Mouse (Mus musculus) heart, embryonic 13.5 days (tissue): ENCODE data around the gene Mamdc4. TPM values are rescaled to one million over a fixed set of nuclear protein-coding genes. Genes with fewer than 3 reads are reported as not detected.

ENCODE experiments used
- ATAC-seq: fragments of 200-750 bp; cut with Nextera tagmentation; 2 replicates; pipeline ENCODE4 v1.8.0; 2017; ENCODE audit warnings: moderate TSS enrichment; ENCODE audit not compliant: insufficient number of reproducible peaks, low FRiP score, low TSS enrichment; ENCODE audit errors: extremely low read depth
- H3K27ac ChIP-seq: fragments of 300-500 bp; sonication (generic); replicated peaks from 2 replicates; pipeline ENCODE4 v1.5.1; 2015; ENCODE audit warnings: moderate library complexity, mild to moderate bottlenecking, inconsistent platforms
- H3K27me3 ChIP-seq: fragments of 300-500 bp; sonication (generic); replicated peaks from 2 replicates; pipeline ENCODE4 v1.6.1; 2015; ENCODE audit warnings: mild to moderate bottlenecking, inconsistent platforms
- H3K36me3 ChIP-seq: fragments of 300-500 bp; sonication (generic); 2 replicates; pipeline ENCODE4 v1.6.1; 2015; ENCODE audit warnings: mild to moderate bottlenecking, inconsistent platforms
- H3K4me1 ChIP-seq: fragments of 300-500 bp; sonication (generic); 2 replicates; pipeline ENCODE4 v1.6.1; 2015; ENCODE audit warnings: inconsistent platforms
- H3K4me2 ChIP-seq: fragments of 300-500 bp; sonication (generic); 2 replicates; pipeline ENCODE4 v1.6.1; 2015; ENCODE audit warnings: inconsistent platforms, mild to moderate bottlenecking, moderate library complexity
- H3K4me3 ChIP-seq: fragments of 300-500 bp; sonication (generic); 2 replicates; pipeline ENCODE4 v1.5.1; 2015; ENCODE audit warnings: moderate library complexity, mild to moderate bottlenecking, inconsistent platforms
- H3K9ac ChIP-seq: fragments of 300-500 bp; sonication (generic); 2 replicates; pipeline ENCODE4 v1.6.1; 2015; ENCODE audit warnings: inconsistent platforms, mild to moderate bottlenecking, moderate library complexity
- H3K9me3 ChIP-seq: fragments of 300-500 bp; sonication (generic); 2 replicates; pipeline ENCODE4 v1.6.1; 2016; ENCODE audit warnings: inconsistent platforms
- WGBS: fragments of 180-500 bp; shearing (Covaris S2); methylation state at CpG from one replicate; pipeline ENCODE4 v1.1.7; 2015; ENCODE audit warnings: mixed read lengths; 5-methylcytosine and 5-hydroxymethylcytosine counted together
- polyA plus RNA-seq: library from polyadenylated mRNA; unstranded; fragments of >200 nt; fragmentation: Nextera tagmentation; extraction: Ambion mirVana; gene quantifications from 2 replicates; pipeline ENCODE4 v1.2.1, GENCODE M21; 2015

The Mamdc4 gene
- polyA plus RNA-seq, 1 experiment from 2014 or later: 7.3 TPM

DNA sequence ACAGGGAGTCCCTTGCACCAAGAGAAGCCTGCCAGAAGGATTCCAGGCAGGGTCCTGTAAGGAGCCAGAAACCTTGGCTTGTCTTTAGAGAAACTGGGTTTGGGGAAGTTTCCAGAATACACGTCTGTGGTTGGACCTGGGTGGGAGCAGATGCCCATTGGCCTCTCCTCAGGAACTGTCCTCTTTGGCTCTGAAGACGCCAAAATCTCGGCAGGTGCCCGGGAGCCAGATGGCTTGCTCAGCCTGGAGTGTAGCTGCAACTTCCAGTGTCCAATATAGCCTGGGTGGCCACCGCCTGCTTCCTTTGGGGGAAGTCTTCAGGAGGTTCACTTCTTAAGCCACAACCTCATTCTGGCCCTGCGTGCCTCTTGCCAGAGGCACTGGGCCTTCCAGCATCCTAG is 7.3 kb upstream of the Mamdc4 start:
- Histone ChIP-seq H3K36me3 (peaks cover 42% of the 10 kb centered on the region), H3K4me1 (peaks cover 60% of the 10 kb centered on the region), H3K9ac (peak overlapping the region; percentile 58), H3K27ac (no peak overlapping the region), H3K4me3 (peak overlapping the region; percentile 50; the same call in 1 of the 2 replicates), H3K9me3 (no peaks in the 10 kb centered on the region), H3K27me3 (peaks cover 45% of the 10 kb centered on the region), H3K4me2 (peak overlapping the region; percentile 78)
- WGBS: 32% methylated on average over 6 of the region's 6 CpGs
- ATAC-seq: no peak

DNA sequence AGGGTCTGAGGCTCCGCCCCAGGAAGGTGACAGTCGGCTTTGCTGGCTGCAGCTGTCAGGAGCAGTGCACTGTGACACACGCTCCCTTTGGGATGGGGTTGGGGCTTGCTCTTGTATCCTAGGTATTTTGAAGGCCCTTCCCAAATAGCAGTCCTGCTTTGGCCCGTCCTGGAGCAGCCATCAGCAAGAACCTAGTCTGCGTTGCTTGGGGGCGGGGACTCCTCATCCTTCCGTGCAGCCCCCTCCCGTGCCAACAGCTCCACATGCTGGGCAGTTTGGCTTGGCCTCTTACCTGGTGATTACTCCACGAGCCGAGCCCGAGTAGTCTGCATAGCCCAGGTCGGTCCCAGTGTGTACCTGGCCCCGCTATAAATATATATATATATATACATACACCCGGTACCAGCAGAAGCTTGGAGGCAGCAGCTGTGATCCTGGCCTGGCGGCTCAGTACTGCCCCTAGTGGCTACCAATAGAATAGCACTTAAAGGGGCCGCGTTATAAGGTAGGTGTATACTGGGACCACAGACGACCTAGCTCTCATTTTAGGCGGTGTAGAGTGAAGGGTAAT is 6.7 kb upstream of the Mamdc4 start, which contains the start of gene Ajm1:
Gene Ajm1 (minus strand): TSS at position 464 of the 571 bp plus-strand sequence.
- Histone ChIP-seq H3K27me3 (peaks cover 50% of the 10 kb centered on the region), H3K4me2 (peak within 1 kb of the TSS; percentile 78), H3K9ac (peak within 1 kb of the TSS; percentile 73), H3K9me3 (no peaks in the 10 kb centered on the region), H3K4me1 (peaks cover 59% of the 10 kb centered on the region), H3K36me3 (peaks cover 37% of the 10 kb centered on the region), H3K4me3 (peak within 1 kb of the TSS; percentile 50), H3K27ac (no peak within 1 kb of the TSS)
- 0 out of 2 replicates have a peak, but pooled peaks have one; percentile 35 for ATAC-seq
- 6% methylated on average over 19 of the region's 19 CpGs for WGBS

DNA sequence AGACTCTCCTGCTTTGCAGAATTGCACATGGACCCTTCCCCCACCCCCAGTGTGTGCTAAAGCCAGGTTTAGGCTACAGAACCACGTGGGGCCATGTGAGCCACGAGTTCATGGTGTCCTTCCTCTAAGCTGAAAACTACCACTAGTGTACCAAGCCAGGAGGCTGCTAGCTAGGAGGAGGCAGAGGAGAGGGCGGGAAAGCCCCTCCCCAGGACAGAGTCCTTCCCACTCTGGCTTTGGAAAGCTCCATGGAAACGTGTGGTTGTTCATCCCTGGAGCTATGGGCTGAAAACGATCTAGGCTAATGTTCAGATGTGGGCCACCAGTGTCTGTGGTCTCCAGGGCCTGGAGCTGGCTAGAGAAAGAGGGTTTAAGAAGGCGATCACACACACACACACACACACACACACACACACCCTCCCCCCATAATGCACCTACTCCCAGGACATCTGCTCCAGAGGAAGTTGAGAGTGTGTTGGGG is 6.0 kb upstream of the Mamdc4 start:
- peaks cover 30% of the 10 kb centered on the region for H3K36me3 ChIP-seq
- 40% methylated on average over 6 of the region's 6 CpGs for WGBS
- peak overlapping the region; percentile 50; the same call in 1 of the 2 replicates for H3K4me3 ChIP-seq
- no peak for ATAC-seq
- 0 out of 2 replicates have a peak overlapping the region, but pooled peaks have one; percentile 78 for H3K4me2 ChIP-seq
- no peak overlapping the region; the same call in 1 of the 2 replicates for H3K9ac ChIP-seq
- H3K9me3 ChIP-seq: no peaks in the 10 kb centered on the region
- H3K27ac ChIP-seq: no peak overlapping the region
- peaks cover 64% of the 10 kb centered on the region for H3K4me1 ChIP-seq
- peaks cover 57% of the 10 kb centered on the region for H3K27me3 ChIP-seq

DNA sequence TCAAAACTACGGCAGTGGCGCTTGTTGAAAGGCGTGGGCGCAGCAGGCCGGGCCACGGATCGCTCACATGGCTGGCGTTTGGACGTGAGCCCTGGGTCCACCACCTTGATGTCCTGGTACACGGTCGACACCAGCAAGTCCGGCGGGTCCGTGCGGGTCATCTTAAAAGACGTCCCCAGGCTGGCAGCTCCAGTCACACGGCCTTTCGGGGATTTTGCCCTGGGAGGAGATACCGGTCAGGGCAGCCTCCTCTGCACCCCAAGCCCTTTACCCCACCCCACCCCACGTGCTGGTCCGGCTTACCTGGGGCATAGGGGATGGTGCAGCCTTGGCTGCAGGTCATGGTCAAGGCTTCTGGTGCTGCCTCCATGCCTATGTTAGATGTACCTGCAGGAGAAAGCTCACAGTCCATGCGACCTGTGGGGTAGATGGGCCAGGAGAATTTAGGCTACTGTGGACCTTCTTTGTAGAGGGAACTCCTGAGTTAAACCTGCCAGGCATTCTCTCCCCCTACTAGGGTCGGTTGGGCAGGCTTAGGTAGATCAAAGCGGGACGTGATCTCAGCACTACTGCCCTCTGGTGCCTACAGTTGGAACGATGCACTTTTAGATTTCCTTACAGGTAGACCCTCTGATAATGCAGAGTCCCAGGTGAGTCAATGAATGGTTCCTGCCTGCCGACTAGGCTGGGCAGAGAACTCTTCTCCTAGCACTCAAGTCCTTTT is 5.3 kb upstream of the Mamdc4 start:
- Histone ChIP-seq H3K27me3 (peaks cover 58% of the 10 kb centered on the region), H3K36me3 (peaks cover 22% of the 10 kb centered on the region), H3K4me1 (peaks cover 67% of the 10 kb centered on the region), H3K4me3 (peak overlapping the region; percentile 40), H3K4me2 (peak overlapping the region; percentile 59), H3K9me3 (no peaks in the 10 kb centered on the region), H3K27ac (no peak overlapping the region), H3K9ac (peak overlapping the region; percentile 9; the same call in 1 of the 2 replicates)
- 7% methylated on average over 27 of the region's 27 CpGs for WGBS
- no peak for ATAC-seq

- peaks cover 14% of the 10 kb centered on the region for H3K36me3 ChIP-seq
- H3K4me1 ChIP-seq: peaks cover 69% of the 10 kb centered on the region
- H3K4me3 ChIP-seq: peak overlapping the region; percentile 40
- no peak overlapping the region for H3K27ac ChIP-seq
- peak overlapping the region; percentile 59 for H3K4me2 ChIP-seq
- H3K9ac ChIP-seq: peak overlapping the region; percentile 9; the same call in 1 of the 2 replicates
- H3K9me3 ChIP-seq: no peaks in the 10 kb centered on the region
- H3K27me3 ChIP-seq: peaks cover 58% of the 10 kb centered on the region
- ATAC-seq: no peak
- WGBS: 4% methylated on average over 73 of the region's 77 CpGs
Measured at GRCm38 (mm10) chr2:25578796-25579736, 4.4 kb upstream of the Mamdc4 start.

GRCm38 (mm10) chr2:25577951-25578795 is 3.5 kb upstream of the Mamdc4 start:
- H3K4me2 ChIP-seq: peak overlapping the region; percentile 59
- H3K27me3 ChIP-seq: peaks cover 58% of the 10 kb centered on the region
- H3K36me3 ChIP-seq: peaks cover 8% of the 10 kb centered on the region
- H3K9ac ChIP-seq: peak overlapping the region; percentile 50
- peaks cover 77% of the 10 kb centered on the region for H3K4me1 ChIP-seq
- H3K4me3 ChIP-seq: peak overlapping the region; percentile 40
- no peak for ATAC-seq
- H3K9me3 ChIP-seq: no peaks in the 10 kb centered on the region
- WGBS: 4% methylated on average over 75 of the region's 75 CpGs
- H3K27ac ChIP-seq: no peak overlapping the region

DNA sequence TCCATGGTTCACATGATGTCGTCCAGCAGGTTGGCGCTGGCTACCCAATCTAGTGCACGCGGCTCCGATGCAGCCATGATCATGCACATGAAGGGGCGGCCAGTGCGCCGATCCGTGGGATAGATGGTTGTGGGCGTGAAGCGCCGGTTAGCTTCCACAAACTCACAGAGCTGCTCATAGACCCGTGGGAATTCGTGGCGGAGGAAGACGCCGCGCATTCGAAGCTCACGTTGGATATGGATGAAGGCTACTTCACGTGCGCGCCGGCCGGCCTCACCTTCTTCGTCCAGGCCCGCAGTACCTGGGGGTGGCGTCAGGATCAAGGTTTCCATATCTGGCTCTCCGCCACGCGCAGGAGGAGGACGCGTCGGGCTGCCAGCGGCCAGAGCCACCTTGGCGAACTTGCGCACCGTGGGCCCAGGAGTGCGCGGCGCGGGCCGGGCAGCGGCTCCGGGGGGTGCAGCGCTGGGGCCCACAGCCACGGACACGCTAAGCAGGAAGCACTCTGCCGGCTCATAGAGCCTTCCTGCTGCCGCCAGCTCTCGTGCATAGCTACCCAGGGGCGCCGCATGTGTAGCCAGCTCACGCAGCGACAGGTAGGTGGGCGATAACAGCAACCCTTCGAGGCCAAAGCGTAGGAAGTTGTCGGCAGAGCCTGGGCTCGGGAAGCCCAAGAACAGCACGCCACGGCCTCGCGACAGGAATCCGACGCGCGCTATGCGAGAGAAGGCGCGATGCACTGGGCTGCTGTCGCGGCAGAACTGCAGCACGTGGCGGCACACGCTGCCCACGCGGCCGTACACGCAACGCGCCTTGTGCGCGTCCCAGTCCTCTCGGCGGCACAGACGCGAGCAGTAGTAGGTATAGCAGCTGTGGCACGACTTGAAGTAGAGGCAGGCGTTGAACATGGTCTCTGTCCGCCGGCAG is 2.6 kb upstream of the Mamdc4 start:
- Histone ChIP-seq H3K4me1 (peaks cover 74% of the 10 kb centered on the region), H3K27me3 (peaks cover 58% of the 10 kb centered on the region), H3K9me3 (no peaks in the 10 kb centered on the region), H3K9ac (peak overlapping the region; percentile 50), H3K27ac (no peak overlapping the region), H3K4me2 (peak overlapping the region; percentile 59), H3K4me3 (peak overlapping the region; percentile 40), H3K36me3 (peaks cover 6% of the 10 kb centered on the region; the same call in 1 of the 2 replicates)
- ATAC-seq: no peak
- WGBS: 12% methylated on average over 92 of the region's 92 CpGs

- H3K9ac ChIP-seq: peak overlapping the region; percentile 86
- H3K4me3 ChIP-seq: peak overlapping the region; percentile 71
- H3K4me1 ChIP-seq: peaks cover 64% of the 10 kb centered on the region
- no peaks in the 10 kb centered on the region for H3K9me3 ChIP-seq
- H3K4me2 ChIP-seq: peak overlapping the region; percentile 90
- H3K27me3 ChIP-seq: peaks cover 56% of the 10 kb centered on the region
- ATAC-seq: no peak
- no peak overlapping the region for H3K27ac ChIP-seq
- WGBS: 69% methylated on average over 16 of the region's 16 CpGs
- peaks cover 15% of the 10 kb centered on the region for H3K36me3 ChIP-seq
Measured at GRCm38 (mm10) chr2:25576028-25576850, 1.6 kb upstream of the Mamdc4 start.

DNA sequence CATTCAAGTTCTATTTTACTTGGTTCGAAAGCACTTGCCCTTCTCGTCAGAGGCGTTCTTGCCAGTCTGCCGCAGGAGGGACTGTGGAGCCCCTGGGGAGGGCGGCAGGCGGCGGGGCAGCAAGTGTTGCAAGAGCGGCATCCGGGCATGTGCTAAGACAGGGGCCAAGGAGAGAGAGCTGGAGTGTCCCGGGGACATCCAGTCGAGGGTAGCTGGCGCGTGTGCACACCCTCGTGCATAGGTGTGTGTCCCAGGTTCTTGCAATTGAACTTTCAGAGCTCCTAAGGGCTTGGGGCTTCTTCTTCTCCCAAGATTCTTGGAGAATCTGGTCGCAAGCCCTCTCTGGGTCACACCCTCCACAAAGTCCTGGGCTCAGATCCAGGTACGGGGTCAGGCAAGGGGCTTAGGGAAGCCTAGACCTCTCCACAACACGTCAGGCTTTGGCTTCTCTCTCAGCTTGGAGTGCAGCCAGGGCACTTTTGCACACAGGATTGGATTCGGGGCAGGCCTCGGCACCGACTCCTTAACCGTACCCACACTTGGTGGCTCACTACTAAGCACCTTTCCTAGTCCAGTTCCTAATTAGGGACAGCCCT is 885 bp upstream of the Mamdc4 start:
- peaks cover 59% of the 10 kb centered on the region for H3K4me1 ChIP-seq
- H3K36me3 ChIP-seq: peaks cover 19% of the 10 kb centered on the region
- no peaks in the 10 kb centered on the region for H3K9me3 ChIP-seq
- H3K4me3 ChIP-seq: peak overlapping the region; percentile 71
- H3K9ac ChIP-seq: peak overlapping the region; percentile 86
- peaks cover 49% of the 10 kb centered on the region for H3K27me3 ChIP-seq
- peak overlapping the region; percentile 90 for H3K4me2 ChIP-seq
- ATAC-seq: no peak
- H3K27ac ChIP-seq: peak overlapping the region; percentile 90
- 12% methylated on average over 21 of the region's 21 CpGs for WGBS
